Mouse (Mus musculus) ovary, postnatal 14 days (tissue): Measurements from ENCODE around the gene Hc.

Experiments
- DNase-seq: peaks from one replicate; pipeline ENCODE4 v3.0.0; 2022; ENCODE audit warnings: low spot score

The Hc gene

DNA sequence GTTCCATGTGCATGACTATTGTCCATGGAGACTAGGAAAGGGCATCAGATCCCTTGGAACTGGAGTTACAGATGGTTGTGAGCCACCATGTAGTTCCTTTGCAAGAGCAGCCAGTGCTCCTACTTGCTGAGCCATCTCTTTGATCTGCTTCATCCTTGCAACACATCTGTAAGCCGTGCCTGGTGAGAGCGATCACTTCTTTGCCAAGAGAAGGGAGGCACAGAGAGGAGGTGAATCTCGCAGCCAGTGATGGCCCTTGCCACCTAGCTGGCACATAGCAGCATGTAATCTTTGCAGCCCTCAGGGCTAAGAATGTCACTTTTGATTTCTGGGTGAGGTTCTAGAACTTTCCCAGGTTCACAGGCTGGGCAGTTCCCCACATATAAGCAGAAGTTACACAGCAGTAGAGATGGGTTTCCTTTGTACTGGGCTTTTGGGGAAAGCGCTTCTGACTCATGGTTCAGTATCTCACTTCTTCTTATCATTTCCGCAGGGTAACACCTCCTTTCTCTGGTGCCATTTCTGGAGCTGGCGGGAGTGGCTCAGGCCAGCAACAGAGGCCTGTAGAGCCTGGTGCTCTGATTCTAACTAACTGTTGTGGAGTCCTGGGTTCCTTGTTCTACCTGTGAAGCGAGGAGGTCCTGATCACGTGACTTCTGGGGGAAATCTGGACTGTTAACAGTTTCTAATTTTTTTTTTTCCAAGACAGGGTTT is 84.1 kb downstream of the Hc start:
- DNase-seq: no peak

DNA sequence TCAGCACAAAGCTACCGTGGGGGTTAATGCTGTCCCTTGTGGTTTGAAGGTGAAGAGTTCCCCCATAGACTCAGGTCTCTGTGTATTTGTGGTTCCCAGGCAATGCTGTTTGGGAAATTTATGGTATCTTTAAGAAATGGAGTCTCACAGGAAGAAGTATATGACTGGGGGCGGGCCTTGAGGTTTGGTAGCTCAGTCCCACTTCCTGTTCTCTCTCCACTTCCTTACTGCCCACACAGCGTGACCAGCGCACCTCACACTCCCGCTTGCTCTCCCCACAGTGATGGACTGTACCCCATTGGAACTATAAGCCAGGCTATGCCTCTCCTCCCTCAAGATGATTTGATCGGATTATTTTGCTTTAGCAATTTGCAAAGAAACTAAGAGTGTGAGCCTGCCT is 84.8 kb downstream of the Hc start:
- DNase-seq: no peak

DNA sequence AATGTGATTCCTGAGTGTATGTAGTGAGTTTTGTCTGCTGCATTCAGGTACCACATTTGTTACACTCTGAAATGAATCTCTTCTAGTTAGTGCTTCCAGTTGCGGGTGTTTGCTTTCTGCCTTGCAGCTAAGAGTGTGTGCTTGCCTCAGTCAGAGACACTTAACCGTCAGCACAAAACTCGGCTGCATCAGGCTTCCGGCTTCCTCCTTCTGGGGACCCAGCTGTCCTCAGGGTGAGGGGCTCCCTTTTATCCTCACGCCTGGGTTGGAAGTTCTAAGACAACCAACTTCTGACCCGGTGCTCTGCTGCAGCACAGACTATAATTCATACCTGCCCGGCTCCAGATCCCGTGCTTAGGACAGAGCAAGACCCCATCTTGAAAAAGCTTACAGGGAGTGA is 88.2 kb downstream of the Hc start:
- no peak for DNase-seq

DNA sequence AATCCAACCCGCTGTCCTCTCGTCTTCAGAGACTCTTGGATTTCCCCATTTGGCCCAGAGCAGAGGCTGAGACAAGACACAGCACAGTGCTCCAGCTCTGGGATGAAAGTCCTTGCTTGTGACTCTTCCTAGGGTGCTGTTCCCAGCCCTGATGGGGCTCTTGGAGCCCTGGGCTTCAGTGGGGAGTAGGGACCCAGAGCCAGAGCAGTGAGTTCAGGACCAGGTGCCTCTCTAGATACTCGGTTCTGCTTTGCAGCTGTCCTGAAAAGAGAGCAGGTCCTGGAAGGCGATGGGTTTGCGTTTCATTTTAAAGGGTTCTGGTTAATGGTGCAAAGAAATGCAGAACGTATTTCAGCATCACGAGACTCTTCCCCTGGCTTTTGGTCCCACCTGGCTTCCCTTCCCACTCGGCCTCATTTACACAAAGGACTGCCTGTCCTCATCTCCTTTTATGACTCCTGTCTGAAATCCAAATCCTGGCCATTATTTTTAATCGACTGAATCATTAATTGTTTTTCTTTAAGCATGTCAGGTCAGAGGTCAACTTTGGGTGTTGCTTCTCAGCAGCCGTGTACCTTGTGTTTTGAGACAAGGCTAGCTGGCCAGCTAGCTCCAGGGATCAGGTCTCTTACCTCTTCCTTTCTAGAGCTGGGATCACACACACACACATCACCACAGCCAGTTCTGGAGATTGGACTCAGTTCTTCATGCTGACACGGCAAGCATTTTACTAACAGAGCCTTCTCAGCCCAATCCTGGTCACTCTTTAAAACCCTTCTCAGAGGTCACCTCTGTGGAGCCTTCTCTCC is 90.0 kb downstream of the Hc start:
- DNase-seq: no peak

DNA sequence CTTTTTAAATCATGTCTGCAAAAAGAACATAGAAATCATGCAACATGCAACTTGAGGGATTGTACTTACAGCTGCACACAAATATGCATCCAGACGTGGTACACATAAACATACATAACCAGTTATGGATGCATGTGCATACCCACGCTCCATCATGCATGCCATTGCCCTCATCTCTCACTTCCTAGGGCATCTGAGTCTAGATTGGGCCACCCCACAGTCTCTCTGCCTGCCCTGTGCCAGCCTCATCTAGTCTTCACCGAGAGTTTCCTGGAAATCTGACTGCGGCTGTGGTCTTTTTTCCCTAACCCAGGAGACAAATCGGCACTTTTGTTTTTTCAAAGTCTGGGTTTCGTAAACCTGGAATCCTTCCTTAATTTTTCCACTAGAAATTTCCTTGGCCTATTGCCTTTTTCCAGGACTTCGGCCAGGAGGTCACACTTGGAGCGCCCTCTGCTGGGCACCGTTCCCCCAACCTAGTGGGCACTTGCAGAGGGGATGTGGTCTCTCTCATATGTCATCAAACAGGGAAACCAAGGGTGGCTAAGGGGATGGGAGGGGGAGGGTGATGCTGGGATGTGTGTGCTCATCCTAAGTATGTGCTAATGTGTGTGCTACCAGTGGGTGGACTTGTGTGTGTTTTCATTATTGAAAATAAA is 91.0 kb downstream of the Hc start:
- DNase-seq: peak; percentile 84

DNA sequence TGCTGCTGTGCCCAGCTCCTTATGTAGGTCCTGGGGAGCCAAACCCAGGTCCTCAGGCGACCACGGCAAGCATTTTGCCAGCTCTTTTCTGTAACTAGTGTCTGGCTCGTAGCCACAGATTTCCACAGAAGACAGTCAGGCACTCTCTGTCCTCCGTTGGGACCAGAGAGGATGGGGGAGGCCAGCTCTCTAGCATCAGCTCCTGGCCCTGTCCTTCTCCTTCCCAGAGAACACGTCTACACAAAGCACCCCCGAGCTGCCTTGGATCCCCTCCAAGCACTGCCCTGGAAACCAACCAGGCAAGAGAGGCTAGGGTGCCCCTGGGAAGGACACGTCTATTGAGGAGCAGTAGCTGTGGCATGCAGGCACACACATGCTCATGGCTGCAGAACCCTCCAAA is 92.1 kb downstream of the Hc start:
- DNase-seq: no peak

DNA sequence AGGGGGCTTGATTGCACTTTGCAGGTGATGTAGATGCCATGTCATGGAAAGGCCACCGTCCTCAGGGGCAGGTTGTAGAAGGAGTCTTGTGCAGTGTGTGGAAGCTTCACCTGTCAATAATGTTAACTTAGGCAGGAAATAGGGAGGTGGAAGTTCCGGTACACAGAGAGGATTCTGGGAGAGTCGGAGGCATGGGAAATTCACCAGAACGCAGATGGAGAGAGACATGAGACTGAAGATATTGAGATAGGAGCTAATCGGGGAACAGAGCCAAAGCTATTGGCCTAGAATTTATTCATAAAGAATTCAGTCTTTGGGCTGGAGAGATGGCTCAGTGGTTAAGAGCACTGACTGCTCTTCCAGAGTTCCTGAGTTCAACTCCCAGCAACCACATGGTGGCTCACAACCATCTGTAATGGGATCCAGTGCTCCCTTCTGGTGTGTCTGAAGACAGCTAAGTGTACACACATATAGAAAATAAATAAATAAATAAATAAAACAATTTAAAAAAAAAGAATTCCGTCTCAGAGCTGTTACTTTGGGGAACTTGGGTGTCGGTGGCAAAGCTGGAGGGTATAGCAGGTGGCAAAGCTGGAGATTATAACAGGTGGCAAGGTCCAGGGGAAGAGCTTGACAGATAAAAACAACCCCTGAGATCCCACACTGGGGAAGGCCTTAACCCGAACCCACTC is 94.8 kb downstream of the Hc start:
- no peak for DNase-seq

DNA sequence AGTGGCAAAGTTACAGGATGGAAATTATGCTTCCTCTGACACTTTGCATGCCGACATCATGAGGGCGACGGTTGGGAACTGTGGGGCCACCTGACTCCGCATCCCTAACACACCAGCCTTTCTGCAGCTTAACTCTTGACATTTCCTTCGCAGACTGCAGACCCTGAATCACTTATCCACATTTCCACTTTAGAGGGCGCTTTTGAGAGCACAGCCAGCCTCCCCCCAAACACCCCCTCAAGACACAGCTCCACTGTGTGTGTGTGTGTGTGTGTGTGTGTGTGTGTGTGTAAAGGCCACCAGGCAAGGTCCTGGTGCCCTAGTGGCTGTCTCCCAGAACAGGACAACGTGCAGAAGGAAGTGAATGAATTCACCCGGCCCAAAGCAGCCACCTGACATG is 95.4 kb downstream of the Hc start:
- no peak for DNase-seq

DNA sequence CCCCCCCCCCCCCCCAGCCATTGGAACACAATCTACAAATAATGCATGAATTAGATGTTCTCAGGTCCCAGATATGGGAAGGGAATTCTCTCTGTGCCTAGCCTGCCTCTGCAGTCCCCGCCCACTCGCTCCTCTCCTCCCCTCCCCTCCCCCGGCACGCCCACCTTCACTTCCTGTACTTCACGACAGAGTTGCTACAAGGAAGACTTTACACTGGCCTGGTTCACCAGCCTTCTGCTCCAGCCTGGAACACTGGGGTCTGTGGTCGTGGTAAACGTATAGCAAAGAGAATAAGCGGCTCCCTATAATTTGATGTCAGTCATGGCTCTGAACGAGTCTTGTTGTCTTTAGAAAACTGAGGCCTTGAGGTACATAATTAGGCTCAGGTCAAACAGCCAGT is 95.9 kb downstream of the Hc start:
- DNase-seq: no peak

DNA sequence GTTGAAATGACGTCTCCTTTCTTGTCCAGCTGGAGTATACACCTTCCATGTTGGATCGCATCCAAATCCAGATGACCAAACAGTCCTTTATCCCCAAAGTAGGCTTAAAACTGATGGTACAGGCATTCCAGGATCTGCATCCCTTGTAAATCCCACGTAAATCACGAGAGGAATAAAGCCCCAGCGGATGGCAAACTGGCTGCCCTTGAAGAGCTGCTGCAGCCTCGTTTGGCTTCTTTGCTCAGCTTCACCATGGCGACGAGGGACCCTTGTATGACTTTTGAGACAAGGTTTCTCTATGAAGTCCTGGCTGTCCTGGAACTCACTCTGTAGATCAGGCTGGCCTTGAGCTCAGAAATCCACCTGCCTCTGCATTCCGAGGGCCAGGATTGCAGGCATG is 96.6 kb downstream of the Hc start:
- no peak for DNase-seq

DNA sequence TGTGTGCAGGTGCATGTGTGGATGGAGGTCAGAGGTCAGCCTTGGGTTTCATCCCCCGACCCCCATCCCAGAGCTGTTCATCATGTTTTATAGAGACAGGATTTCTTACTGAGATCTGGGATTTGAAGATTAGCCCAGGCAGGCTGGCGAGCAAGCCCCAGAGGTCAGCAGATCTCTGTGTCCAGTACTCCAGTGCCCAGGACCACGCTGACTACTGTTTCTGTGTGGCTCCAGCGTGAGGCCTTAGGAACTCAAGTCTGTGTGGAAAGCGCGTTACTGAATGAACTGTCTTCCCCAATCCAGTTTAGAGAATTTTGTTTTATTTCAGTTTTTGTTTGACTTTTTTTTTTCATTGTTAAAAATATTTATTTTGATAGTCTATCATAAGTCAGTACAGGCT is 97.0 kb downstream of the Hc start:
- no peak for DNase-seq

DNA sequence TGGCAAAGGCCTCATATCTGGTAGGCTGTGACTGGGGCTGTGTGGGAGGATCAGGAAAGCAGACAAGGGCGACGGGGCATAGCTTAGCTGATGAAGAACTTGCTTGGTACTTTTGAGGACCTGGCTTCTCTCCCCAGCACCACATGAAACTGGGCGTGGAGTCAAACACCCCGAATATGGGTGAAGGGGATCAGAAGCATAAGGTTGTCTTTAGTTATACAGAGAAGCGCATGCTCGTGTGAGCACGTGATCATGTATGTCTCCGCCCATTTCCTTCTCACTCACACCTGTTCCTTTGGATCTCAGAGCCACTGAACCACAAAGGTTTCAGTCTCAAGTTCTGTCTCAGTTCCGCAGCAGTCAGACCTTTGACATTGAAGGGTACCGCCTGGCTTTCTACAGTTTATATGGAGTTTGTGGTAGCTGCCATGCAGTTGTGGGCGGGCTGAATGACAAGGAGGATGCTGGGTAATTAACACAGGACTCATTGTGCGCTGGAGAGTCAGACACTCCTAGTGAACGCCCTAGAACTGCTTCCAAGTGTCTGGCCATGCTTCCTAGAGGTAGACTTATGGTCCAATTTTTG is 97.8 kb downstream of the Hc start:
- DNase-seq: no peak

DNA sequence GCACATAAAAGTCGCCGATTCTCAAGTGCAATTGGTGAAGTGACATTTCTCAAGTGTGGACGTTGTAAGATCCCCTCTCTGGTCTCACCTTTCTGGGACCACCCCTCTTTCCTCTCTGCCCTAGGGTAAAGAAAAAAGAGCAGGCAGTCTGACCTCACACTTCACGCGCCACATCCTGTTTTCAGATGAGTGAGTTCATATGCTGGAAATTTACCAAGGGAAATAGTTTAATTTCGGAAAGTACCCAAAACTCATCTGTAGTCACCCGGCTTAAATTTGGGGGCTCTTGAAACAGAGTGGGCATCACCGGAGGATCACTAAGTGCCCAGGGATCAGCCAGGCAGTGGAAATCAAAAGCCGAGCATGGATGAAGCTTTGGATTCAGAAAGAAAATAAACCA is 98.3 kb downstream of the Hc start:
- no peak for DNase-seq

DNA sequence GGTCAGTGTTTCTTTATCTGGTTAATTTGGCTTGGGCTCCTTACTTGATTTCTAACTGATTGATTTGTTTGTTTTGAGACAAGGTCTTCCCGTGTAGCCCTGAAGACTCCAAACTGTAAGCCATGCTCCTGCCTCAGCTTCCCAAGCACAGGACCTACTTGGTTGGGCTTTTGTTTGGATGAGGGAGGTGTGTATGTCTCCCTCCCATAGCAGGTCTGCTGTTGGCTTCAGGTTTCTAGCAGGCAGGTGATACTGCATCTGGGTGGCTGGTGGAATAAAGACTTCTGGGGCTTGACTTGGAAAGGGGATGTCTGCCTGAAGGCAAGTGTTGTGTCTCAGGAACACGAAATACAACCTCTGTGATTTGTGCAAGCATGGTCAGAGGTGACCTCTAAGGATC is 99.0 kb downstream of the Hc start:
- DNase-seq: no peak

DNA sequence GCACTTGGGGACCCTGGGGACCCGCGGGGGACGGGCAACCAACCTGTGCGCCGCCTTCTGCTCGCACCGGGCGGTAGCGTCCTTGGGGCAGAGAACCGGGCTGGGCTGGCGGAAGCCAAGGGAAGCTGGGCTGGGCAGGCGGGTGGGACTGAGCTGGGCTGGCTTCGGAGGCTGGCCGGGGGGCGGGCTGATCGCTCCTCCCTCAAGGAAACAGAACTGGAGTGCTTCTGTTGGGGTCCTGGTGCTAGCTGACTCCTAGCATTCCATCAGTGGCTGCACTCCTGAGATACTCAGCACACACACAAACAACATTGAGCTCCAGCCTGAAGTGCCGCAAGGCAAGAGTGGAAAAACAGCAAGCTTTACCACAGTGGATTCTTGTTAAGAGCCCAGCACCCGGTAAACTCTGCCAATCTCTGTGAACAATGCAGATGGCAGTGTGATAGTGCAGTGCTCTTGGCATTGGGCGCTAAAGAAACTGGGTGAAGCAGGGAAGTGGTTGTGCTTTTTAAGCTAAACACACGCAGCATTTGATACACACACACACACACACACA is 99.7 kb downstream of the Hc start, which contains the start of gene Traf1:
TSS of gene Traf1 (minus strand) at position 292 of the 556 bp plus-strand sequence.
- peak; percentile 37 for DNase-seq

DNA sequence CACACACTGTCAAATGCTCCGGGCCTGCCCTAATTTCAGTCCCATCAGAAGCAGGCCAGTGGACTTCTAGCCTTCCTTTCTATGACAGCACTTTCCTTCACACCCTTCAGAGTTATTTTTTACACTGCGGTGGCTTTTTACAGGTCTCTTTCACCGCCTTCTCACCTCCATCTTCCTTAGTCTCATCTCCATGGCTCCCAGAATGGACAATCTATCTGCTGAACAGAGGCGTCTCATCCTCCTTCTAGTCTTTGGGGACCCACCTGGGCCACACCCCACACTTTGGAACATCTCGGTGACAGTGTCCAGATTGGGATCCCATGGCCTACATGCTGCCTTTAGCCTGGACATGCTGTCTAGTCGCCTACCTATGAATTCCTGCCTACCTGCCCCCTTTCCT is 100.3 kb downstream of the Hc start:
- no peak for DNase-seq

DNA sequence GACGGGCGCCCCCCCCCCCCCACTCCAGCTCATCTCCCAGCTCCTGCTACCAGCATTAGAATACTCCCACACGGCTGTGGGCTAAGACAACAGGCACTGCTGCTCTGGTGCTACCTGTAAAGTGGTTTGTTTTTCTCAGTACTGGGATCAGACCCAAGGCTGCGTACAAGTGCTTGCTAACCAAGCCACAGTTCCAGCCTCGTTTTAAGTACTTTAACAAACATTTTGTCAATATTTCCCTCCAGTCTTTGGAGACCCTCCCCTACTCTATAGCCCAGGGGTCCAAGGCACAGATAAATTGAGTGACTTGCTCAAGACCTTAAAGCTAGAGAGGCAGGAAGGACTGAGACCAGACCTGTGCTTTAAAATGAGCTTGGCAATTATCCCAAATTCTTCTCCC is 100.8 kb downstream of the Hc start:
- no peak for DNase-seq

DNA sequence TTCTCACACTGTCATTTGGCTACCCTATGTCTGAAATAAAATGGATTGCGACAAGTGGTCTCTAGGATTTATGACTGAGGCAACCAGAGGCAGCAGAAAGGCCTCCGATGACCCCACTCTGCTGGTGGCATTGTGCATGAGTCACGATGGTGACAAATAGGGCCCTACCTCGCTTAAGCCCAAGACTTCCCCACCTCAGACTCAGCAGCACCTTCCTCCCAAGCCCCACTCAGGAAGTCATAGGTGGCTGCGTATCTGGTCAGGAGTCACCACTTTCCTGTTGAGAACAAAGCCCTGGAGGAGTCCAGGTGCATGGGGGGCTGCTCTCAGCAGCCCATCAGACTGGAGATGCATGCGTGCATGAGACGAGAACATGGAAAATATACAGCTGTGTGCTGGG is 102.7 kb downstream of the Hc start:
- DNase-seq: no peak

DNA sequence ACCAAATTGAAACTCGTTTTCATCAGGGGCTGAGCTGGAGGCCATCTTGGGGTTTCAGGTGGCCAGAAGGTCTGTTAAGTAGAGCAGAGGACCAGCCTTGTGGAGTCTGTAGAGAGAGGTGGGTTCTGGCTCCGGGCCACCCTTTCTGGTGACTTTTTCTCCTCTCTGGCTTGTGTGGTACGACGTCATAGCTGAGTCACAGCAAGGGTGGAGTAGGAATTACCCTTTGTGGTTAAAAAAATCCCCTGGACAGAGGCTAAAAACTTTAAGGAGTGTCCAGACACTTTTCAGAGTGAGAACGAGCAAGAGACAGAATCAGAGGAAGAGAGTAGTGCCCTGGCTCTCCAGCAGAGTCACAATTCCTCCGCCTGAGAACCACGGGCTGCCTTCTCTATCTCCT is 103.2 kb downstream of the Hc start:
- DNase-seq: no peak

DNA sequence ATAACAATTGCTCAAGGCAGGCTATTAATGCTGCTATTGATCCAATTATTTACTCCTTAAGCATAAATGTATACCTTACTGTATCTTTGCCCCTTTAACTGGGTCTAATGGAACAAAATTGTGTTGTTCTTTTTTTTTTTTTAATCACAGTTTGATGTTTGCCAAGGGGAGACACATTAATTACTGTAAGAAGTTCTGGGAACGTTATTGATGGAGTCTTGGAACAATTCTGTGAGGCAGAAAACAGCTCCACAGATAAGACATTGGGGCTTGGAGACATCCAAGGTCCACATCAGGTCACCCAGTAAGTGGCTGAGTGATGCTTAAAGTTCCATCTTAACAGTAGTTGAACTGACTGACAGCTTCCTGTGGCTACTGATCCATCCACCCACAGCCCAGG is 103.8 kb downstream of the Hc start:
- DNase-seq: no peak

DNA sequence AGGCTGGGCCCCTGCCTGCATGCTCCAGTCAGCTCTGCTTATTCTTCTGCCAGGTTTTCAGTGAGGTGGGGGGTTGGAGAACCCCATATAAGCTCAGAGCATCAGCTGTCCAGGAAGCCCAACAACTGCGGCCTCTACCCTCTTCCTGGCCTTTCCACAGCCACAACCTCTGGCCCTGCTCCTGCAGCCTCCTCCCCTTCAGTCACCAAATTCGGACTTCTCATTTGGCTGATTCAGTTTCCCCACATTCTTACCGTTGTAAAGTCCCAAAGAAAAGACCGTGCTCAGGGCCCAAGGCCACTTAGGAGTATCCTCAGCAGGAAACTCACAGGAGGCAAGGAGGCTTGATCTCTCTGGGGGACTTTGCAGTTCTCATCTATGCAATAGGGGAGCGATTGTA is 104.3 kb downstream of the Hc start:
- no peak for DNase-seq

DNA sequence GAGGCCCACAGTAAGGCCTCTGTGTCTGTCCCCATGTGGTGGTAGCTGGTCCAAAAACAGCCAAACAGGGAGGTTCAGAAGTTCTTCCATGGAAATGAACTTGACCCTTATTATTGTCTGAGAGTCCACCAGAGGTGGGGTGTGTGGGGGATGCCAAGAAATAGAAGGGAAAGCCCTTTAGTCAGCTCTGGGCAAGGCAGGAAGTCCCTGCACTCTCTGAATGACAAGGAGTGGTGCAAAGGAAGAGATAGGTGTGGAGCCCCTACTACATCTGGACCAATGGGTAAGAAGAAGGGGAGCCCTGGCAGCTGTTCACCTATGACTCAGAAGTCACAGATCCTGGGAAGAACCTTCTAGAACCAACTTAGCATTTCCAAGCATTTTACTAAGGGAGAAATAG is 106.9 kb downstream of the Hc start:
- no peak for DNase-seq
